Mouse (Mus musculus): ENCODE results near the gene Caps2. TPM values are rescaled to one million over a fixed set of nuclear protein-coding genes. Genes with fewer than 3 reads are reported as not detected.
"Not testable (repeated sequence)": the region's sequence is repeated elsewhere in the genome, so short reads cannot be mapped to it uniquely, and the experiment has no call there.

Caps2 gene
- 0.20 and 0.27 TPM in 2 replicates for polyA plus RNA-seq (2014; fragmentation: Nextera tagmentation; extraction: Ambion mirVana)

DNA sequence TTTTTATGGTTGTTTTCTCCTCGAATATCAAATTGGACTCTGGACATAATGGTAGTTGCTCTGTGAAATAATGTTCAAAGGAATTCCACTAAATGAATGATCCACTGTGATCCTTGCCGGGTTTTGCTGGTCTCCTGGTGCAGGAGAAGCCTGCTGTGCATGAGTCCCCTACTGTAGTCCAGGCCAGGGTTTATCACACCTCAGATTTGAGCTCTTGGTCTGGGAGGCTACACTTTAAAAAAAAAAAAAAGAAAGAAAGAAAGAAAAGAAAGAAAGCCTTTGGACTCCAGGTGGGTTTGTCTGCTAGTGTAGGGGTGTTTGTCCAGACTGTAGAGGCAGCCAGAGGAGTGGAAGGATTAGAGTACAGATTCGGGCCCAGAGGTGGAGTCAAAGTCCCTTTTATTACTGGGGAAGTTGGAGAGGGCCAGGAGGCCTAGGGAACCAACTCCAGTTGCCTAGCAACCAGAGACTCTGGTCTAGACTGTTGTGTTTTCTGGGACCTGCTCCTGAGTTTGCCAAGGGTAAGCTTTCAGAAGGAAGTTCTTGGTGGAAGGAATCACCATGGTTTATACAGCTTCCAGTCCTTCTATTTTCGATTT is at the start of gene Caps2:
Gene Caps2, plus strand, starts transcription at position 454 of the 599 bp plus-strand sequence.
- Histone ChIP-seq H3K4me3 (ENCODE audit: low read depth, low read length) (peak within 1 kb of the TSS; percentile 31; the same call in 1 of the 2 replicates), H3K9ac (ENCODE audit: low read depth, low read length) (no peak within 1 kb of the TSS), H3K4me2 (peak within 1 kb of the TSS; percentile 54), H3K27me3 (ENCODE audit: control insufficient read depth, insufficient read depth, low read length) (no peaks in the 10 kb centered on the region), H3K36me3 (ENCODE audit: control insufficient read depth, insufficient read depth, low read length) (no peaks in the 10 kb centered on the region), H3K4me1 (ENCODE audit: control insufficient read depth, insufficient read depth, low read length) (0 out of 2 replicates have a peak, but pooled peaks cover 2% of the 10 kb centered on the region), H3K9me3 (replicated peaks; ENCODE audit: control insufficient read depth, low read length) (no peaks in the 10 kb centered on the region), H3K27ac (ENCODE audit: low read depth, low read length) (no peak within 1 kb of the TSS)
- 39% methylated on average over 4 of the region's 4 CpGs for WGBS (ENCODE audit: insufficient replicate concordance)
- peak; percentile 70 for ATAC-seq (replicated peaks; ENCODE audit: insufficient number of reproducible peaks, low FRiP score, low TSS enrichment)

DNA sequence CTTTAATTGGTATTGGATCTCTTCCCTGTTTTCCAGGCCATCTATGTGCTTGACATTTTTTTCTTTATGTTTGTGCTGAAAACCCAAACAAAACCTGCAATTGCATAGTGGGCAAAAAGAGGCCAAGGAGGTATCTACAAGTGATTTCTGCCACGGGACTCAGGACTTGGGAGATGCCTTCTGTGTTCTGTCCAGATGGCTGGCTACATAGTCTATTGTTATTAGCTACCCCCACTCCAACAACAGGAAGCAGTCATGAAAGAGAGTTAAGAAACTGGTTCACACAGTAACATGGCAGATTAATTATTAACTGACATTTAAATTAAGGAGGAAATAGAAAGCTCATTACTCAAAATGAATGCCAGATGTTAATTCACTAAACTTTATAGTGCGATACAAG is 38.3 kb upstream of the Caps2 start:
- ATAC-seq (replicated peaks; ENCODE audit: insufficient number of reproducible peaks, low FRiP score, low TSS enrichment); H3K4me3 ChIP-seq (ENCODE audit: low read depth, low read length); H3K9me3 ChIP-seq (replicated peaks; ENCODE audit: control insufficient read depth, low read length); H3K27ac ChIP-seq (ENCODE audit: low read depth, low read length); H3K4me2 ChIP-seq; H3K4me1 ChIP-seq (ENCODE audit: control insufficient read depth, insufficient read depth, low read length); H3K27me3 ChIP-seq (ENCODE audit: control insufficient read depth, insufficient read depth, low read length); H3K9ac ChIP-seq (ENCODE audit: low read depth, low read length); H3K36me3 ChIP-seq (ENCODE audit: control insufficient read depth, insufficient read depth, low read length): not testable (repeated sequence)
- 63% methylated on average over 2 of the region's 2 CpGs for WGBS (ENCODE audit: insufficient replicate concordance)

DNA sequence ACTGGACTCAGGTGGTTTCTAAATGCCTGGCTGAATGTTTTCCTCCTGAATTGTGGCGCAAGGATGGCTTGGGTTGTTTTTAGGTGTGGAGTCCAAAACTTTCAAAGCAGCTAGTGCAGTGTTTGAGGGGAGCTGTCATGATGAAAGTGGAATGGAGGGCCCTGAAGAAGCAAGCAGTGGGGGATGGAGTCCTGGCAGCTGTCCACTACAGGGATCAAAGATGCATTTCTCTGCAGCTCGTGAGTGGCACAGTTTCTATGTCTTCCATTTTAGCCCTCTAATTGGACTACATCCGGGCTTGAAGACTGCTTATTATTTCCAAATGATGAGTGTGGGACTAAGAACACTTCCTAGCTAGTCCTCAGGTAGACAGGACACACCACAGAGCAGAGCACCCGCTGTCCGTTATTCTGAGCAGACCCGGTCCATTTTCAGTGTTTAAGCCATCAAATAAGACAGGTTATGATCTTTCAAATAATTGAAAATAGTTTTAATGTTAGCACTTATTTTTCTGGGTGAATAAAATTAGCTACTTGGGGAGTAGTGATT is 35.7 kb upstream of the Caps2 start:
- 76% methylated on average over 6 of the region's 6 CpGs for WGBS (ENCODE audit: insufficient replicate concordance)
- not testable (repeated sequence) for H3K27ac ChIP-seq (ENCODE audit: low read depth, low read length)

DNA sequence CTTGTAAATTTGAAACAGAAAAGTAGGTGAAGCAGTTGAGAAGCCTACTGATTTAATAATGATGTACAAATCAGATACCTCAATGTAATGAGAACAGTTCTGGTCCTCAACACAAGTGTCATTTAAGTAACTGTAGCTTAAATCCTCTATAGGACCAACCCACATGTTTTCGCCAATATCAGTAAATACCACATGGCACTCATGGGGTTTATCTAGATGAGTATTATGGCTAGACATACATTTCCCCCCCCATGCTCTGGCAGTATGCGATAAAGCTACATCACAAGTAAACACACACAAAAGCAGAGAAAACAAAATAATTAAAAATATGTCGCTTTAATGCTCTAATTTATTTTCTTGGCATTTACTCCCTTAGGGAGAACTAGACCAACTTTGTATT is 31.2 kb upstream of the Caps2 start:
- Histone ChIP-seq H3K27ac (ENCODE audit: low read depth, low read length) (no peak overlapping the region), H3K4me1 (ENCODE audit: control insufficient read depth, insufficient read depth, low read length) (no peaks in the 10 kb centered on the region), H3K9ac (ENCODE audit: low read depth, low read length) (no peak overlapping the region), H3K36me3 (ENCODE audit: control insufficient read depth, insufficient read depth, low read length) (no peaks in the 10 kb centered on the region), H3K4me3 (ENCODE audit: low read depth, low read length) (no peak overlapping the region), H3K4me2 (no peak overlapping the region), H3K27me3 (ENCODE audit: control insufficient read depth, insufficient read depth, low read length) (no peaks in the 10 kb centered on the region), H3K9me3 (replicated peaks; ENCODE audit: control insufficient read depth, low read length) (no peaks in the 10 kb centered on the region)
- WGBS (ENCODE audit: insufficient replicate concordance): 80% methylated on average over 3 of the region's 3 CpGs
- ATAC-seq (replicated peaks; ENCODE audit: insufficient number of reproducible peaks, low FRiP score, low TSS enrichment): no peak

More for the DNA sequence above, 35.7 kb upstream of the Caps2 start:
- not testable (repeated sequence) for H3K9ac ChIP-seq (ENCODE audit: low read depth, low read length); ATAC-seq (replicated peaks; ENCODE audit: insufficient number of reproducible peaks, low FRiP score, low TSS enrichment); H3K4me2 ChIP-seq; H3K4me1 ChIP-seq (ENCODE audit: control insufficient read depth, insufficient read depth, low read length); H3K36me3 ChIP-seq (ENCODE audit: control insufficient read depth, insufficient read depth, low read length); H3K4me3 ChIP-seq (ENCODE audit: low read depth, low read length); H3K27me3 ChIP-seq (ENCODE audit: control insufficient read depth, insufficient read depth, low read length); H3K9me3 ChIP-seq (replicated peaks; ENCODE audit: control insufficient read depth, low read length)

DNA sequence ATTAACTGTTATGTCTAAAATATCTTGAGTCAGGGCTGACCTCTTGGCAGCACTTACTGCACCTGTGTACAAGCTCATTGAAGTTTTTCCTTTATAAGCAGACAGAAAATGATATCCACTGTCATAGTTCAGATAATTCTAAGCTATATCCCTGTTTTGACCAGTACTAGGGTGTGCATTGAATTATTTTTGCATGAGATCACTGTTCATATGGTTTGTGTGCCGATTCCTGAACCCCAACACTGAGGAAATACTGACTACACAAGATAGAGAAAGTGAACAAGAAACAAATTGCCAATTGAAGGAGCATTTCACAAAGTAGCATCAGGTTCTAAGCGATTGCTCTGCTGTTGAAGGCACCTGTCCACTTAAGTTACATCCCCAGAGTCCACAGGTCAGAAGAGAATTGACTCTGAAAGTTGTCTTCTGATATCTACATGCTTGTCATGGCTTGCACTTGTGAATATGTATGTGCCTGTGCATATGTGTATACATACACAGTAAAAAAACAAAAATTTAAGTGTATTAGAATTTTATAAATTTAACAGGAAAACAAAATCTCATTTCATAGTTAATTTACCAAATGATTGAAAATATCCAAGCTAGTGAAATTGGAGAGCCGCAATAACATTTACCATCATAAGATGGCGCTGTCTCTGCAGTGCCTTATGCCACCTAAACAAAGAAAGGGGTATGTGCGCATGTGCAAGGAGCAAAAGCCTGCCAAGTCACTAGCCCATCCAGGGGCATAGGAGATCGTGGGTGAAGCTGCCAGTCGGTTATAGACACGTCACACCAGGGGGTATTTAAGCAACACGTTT is 25.2 kb upstream of the Caps2 start:
- Histone ChIP-seq H3K9ac (ENCODE audit: low read depth, low read length) (no peak overlapping the region), H3K9me3 (replicated peaks; ENCODE audit: control insufficient read depth, low read length) (no peaks in the 10 kb centered on the region), H3K27me3 (ENCODE audit: control insufficient read depth, insufficient read depth, low read length) (no peaks in the 10 kb centered on the region), H3K36me3 (ENCODE audit: control insufficient read depth, insufficient read depth, low read length) (no peaks in the 10 kb centered on the region), H3K4me3 (ENCODE audit: low read depth, low read length) (peak overlapping the region; percentile 30; the same call in 1 of the 2 replicates), H3K4me1 (ENCODE audit: control insufficient read depth, insufficient read depth, low read length) (no peaks in the 10 kb centered on the region), H3K4me2 (peak overlapping the region; percentile 52), H3K27ac (ENCODE audit: low read depth, low read length) (no peak overlapping the region)
- WGBS (ENCODE audit: insufficient replicate concordance): 21% methylated on average over 9 of the region's 9 CpGs
- ATAC-seq (replicated peaks; ENCODE audit: insufficient number of reproducible peaks, low FRiP score, low TSS enrichment): no peak; the same call in 1 of the 2 replicates

DNA sequence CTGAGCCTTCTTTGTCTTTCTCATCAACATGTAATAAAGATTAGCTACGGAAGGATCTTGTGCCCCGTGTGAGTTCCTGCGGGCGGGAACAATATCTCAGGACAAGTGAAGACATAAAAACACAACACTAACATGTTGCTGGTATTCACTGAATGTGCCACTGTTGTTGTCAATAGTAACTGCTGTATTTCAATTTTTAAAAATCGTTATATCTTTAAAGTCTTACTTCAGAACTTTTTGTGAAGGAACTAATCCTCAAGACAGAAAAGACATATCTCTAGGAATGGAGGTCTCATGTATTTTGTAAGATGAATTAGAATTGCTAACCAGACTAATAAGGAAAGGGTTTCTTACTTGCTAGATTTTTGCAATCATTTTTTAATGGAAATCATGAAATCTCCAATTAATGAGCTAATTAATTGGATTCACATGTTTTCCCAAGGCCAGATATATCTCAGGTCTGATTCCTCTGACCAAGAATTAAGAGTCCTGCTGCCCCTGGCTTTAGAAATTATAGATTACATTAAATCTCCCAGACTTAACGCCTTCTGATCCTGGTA is 24.5 kb upstream of the Caps2 start:
- H3K27me3 ChIP-seq (ENCODE audit: control insufficient read depth, insufficient read depth, low read length): no peaks in the 10 kb centered on the region
- H3K9me3 ChIP-seq (replicated peaks; ENCODE audit: control insufficient read depth, low read length): no peaks in the 10 kb centered on the region
- H3K36me3 ChIP-seq (ENCODE audit: control insufficient read depth, insufficient read depth, low read length): no peaks in the 10 kb centered on the region
- peak overlapping the region; percentile 52 for H3K4me2 ChIP-seq
- no peak overlapping the region for H3K9ac ChIP-seq (ENCODE audit: low read depth, low read length)
- H3K4me1 ChIP-seq (ENCODE audit: control insufficient read depth, insufficient read depth, low read length): no peaks in the 10 kb centered on the region
- H3K4me3 ChIP-seq (ENCODE audit: low read depth, low read length): peak overlapping the region; percentile 30; the same call in 1 of the 2 replicates
- ATAC-seq (replicated peaks; ENCODE audit: insufficient number of reproducible peaks, low FRiP score, low TSS enrichment): no peak
- no peak overlapping the region for H3K27ac ChIP-seq (ENCODE audit: low read depth, low read length)
- 45% methylated on average over 6 of the region's 6 CpGs for WGBS (ENCODE audit: insufficient replicate concordance)

DNA sequence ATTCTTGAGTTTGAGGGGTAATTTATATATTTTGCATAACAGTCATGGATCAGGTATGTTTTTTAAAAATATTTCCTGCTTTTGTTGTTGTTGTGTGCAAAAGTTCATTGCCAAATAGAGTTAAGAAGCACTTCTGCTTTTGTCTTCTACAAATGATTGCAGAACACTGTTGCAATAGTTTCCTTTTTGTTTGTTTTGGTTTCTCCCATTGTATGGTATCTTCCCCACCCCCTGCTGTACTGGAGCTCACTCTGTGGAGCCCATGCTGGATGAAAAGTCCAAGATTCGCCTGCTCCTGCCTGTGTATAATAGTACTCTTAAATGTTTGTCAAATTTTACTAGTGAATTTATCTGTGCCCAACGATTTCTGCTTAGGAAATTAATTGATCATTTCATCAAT is 23.6 kb upstream of the Caps2 start:
- Histone ChIP-seq H3K4me1 (ENCODE audit: control insufficient read depth, insufficient read depth, low read length) (no peaks in the 10 kb centered on the region), H3K4me2 (no peak overlapping the region), H3K9me3 (replicated peaks; ENCODE audit: control insufficient read depth, low read length) (no peaks in the 10 kb centered on the region), H3K27ac (ENCODE audit: low read depth, low read length) (no peak overlapping the region), H3K4me3 (ENCODE audit: low read depth, low read length) (no peak overlapping the region), H3K36me3 (ENCODE audit: control insufficient read depth, insufficient read depth, low read length) (no peaks in the 10 kb centered on the region), H3K27me3 (ENCODE audit: control insufficient read depth, insufficient read depth, low read length) (no peaks in the 10 kb centered on the region), H3K9ac (ENCODE audit: low read depth, low read length) (no peak overlapping the region)
- ATAC-seq (replicated peaks; ENCODE audit: insufficient number of reproducible peaks, low FRiP score, low TSS enrichment): no peak
- WGBS (ENCODE audit: insufficient replicate concordance): 47% methylated on average over 2 of the region's 2 CpGs

DNA sequence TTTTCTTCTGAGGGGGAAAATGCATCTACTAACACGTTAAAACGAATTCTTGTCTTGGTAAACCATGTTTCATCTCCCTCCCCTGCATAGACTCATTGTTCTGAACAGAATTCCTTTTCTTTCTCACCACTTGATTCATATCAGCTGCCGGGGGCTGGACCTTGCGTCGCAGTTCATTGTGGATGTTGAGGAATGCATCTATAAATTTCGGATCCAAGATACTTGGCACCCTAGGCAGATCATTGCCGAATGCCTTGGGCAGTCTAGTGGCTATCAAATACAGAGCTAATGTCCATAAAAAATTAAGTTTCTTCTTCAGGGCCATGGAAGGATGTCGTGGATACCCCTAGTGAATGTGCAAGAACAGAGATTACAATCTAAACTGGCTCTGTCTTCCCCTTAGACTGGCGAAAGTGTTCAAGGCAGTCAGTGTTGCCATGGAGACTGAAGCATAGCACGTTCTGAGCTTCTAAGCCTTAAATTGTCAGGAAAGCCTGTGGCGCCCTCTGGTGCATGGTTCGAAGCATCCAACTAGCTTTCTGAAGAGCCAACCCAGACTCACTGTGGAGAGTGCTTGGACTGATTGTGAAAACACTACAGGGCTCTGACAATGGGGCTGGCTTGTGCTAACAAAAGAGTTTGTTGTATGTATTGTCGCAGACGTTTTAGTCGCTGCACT is 3.4 kb upstream of the Caps2 start, which contains the start of gene Glipr1l3:
Gene Glipr1l3, minus strand, starts transcription at position 446 of the 679 bp plus-strand sequence.
- not testable (repeated sequence) for H3K27me3 ChIP-seq (ENCODE audit: control insufficient read depth, insufficient read depth, low read length); H3K4me2 ChIP-seq; H3K27ac ChIP-seq (ENCODE audit: low read depth, low read length); H3K4me1 ChIP-seq (ENCODE audit: control insufficient read depth, insufficient read depth, low read length); H3K9me3 ChIP-seq (replicated peaks; ENCODE audit: control insufficient read depth, low read length); H3K9ac ChIP-seq (ENCODE audit: low read depth, low read length); H3K4me3 ChIP-seq (ENCODE audit: low read depth, low read length); H3K36me3 ChIP-seq (ENCODE audit: control insufficient read depth, insufficient read depth, low read length)
- WGBS (ENCODE audit: insufficient replicate concordance): 29% methylated on average over 15 of the region's 15 CpGs
- peak; percentile 44; the same call in 1 of the 2 replicates for ATAC-seq (replicated peaks; ENCODE audit: insufficient number of reproducible peaks, low FRiP score, low TSS enrichment)

All from heart, embryonic 11.5 days (tissue).